Mouse (Mus musculus): ENCODE results near the gene Adam33.

Gene Adam33

GRCm38 (mm10) chr2:131025230-131025629 is 38.4 kb downstream of the Adam33 start:
- DNase-seq = no peak

- DNase-seq = no peak
Observed at GRCm38 (mm10) chr2:131010566-131010965, 53.0 kb downstream of the Adam33 start.

- no peak for DNase-seq
Observed at GRCm38 (mm10) chr2:131009123-131009522, 54.5 kb downstream of the Adam33 start.
